Mouse (Mus musculus): ENCODE measurements around the gene Utp6. TPM values are rescaled to one million over a fixed set of nuclear protein-coding genes. Genes with fewer than 3 reads are reported as not detected.

Utp6 gene
- polyA plus RNA-seq (2017; shearing (Covaris generic)) = 38.1 TPM

GRCm38 (mm10) chr11:79962125-79962876 is at the start of gene Utp6:
TSS of gene Utp6 (minus strand) at chr11:79962390.

GRCm38 (mm10) chr11:79992592-79993355 is 30.6 kb upstream of the Utp6 start, which contains the start of gene Suz12:
TSS of gene Suz12 (plus strand) at chr11:79993106.

Other genes starting within 250 kb of the Utp6 start
- gene Suz12, start 30.7 kb upstream of the Utp6 start, polyA plus RNA-seq (2017; shearing (Covaris generic)) = 40.1 TPM
- gene Crlf3, start 118.6 kb upstream of the Utp6 start, polyA plus RNA-seq (2017; shearing (Covaris generic)) = 315 TPM
- 3.4 TPM for gene Atad5, start 127.0 kb upstream of the Utp6 start, polyA plus RNA-seq (2017; shearing (Covaris generic))
- gene Tefm, start 179.8 kb upstream of the Utp6 start, polyA plus RNA-seq (2017; shearing (Covaris generic)) = 5.1 TPM
- gene Adap2, start 191.7 kb upstream of the Utp6 start, polyA plus RNA-seq (2017; shearing (Covaris generic)) = 0.78 TPM
- gene Rnf135, start 221.5 kb upstream of the Utp6 start, polyA plus RNA-seq (2017; shearing (Covaris generic)) = 3.9 TPM
- gene Rhot1, start 246.6 kb upstream of the Utp6 start, polyA plus RNA-seq (2017; shearing (Covaris generic)) = 52.9 TPM

All from effector memory CD4-positive, alpha-beta T cell, adult 7 months (primary cell).